Mouse (Mus musculus) liver, adult 2 months (tissue): ENCODE results near the gene Anxa6.

Source experiments
- CTCF ChIP-seq: fragments of 200-500 bp; IDR thresholded peaks from 2 replicates; pipeline ENCODE4 v1.5.1; 2011; ENCODE audit warnings: low read depth, low read length, control low read depth
- POLR2A ChIP-seq: fragments of 200-500 bp; IDR thresholded peaks from 2 replicates; pipeline ENCODE4 v1.6.1; 2011; ENCODE audit warnings: low read length, control low read depth; ENCODE audit not compliant: insufficient read depth; ENCODE audit errors: extremely low read depth

- no peak for TF ChIP-seq CTCF
- TF ChIP-seq POLR2A, result no peak
Measured at GRCm38 (mm10) chr11:55015264-55015663, 18.0 kb downstream of the Anxa6 start.
